Mouse (Mus musculus) intestine, postnatal 0 days (tissue): Measurements from ENCODE around the gene Wfikkn1. TPM values are rescaled to one million over a fixed set of nuclear protein-coding genes. Genes with fewer than 3 reads are reported as not detected.

Source experiments
- ATAC-seq: fragments of 200-750 bp; cut with Nextera tagmentation; 2 replicates; pipeline ENCODE4 v1.8.0; 2017; ENCODE audit warnings: mild to moderate bottlenecking, moderate TSS enrichment, moderate library complexity
- H3K27ac ChIP-seq: fragments of 300-500 bp; sonication (generic); 2 replicates; pipeline ENCODE4 v1.5.1; 2014; ENCODE audit warnings: mild to moderate bottlenecking, low read depth, low read length, moderate library complexity
- H3K27me3 ChIP-seq: fragments of 300-500 bp; sonication (generic); replicated peaks from 2 replicates; pipeline ENCODE4 v1.6.1; 2014; ENCODE audit warnings: low read length, mixed read lengths; ENCODE audit not compliant: control insufficient read depth, insufficient read depth
- H3K36me3 ChIP-seq: fragments of 300-500 bp; sonication (generic); 2 replicates; pipeline ENCODE4 v1.6.1; 2014; ENCODE audit warnings: mild to moderate bottlenecking, moderate library complexity; ENCODE audit not compliant: control insufficient read depth, insufficient read depth
- H3K4me1 ChIP-seq: fragments of 300-500 bp; sonication (generic); replicated peaks from 2 replicates; pipeline ENCODE4 v1.6.1; 2014; ENCODE audit warnings: antibody characterized with exemption, low read length, mixed read lengths; ENCODE audit not compliant: control insufficient read depth, insufficient read depth
- H3K4me2 ChIP-seq: fragments of 300-500 bp; sonication (generic); replicated peaks from 2 replicates; pipeline ENCODE4 v1.6.1; 2014; ENCODE audit warnings: low read depth, mild to moderate bottlenecking, moderate library complexity
- H3K4me3 ChIP-seq: fragments of 300-500 bp; sonication (generic); 2 replicates; pipeline ENCODE4 v1.5.1; 2014; ENCODE audit warnings: low read depth, low read length
- H3K9ac ChIP-seq: fragments of 300-500 bp; sonication (generic); 2 replicates; pipeline ENCODE4 v1.6.1; 2014; ENCODE audit warnings: mild to moderate bottlenecking, low read depth, low read length
- H3K9me3 ChIP-seq: fragments of 300-500 bp; sonication (generic); 2 replicates; pipeline ENCODE4 v1.6.1; 2016; ENCODE audit warnings: mixed run types; ENCODE audit not compliant: control insufficient read depth
- CTCF ChIP-seq: sonication (generic); IDR thresholded peaks from 2 replicates; pipeline ENCODE4 v1.5.1; 2016; ENCODE audit warnings: low read depth, mild to moderate bottlenecking, control low read depth, antibody characterized with exemption, moderate library complexity
- WGBS: fragments of 180-500 bp; shearing (Covaris S2); extraction: QIAGEN DNeasy Blood & Tissue Kit; methylation state at CpG from one replicate; pipeline ENCODE4 v1.1.7; 2014; 5-methylcytosine and 5-hydroxymethylcytosine counted together
- polyA plus RNA-seq: library from polyadenylated mRNA; unstranded; fragments of >200 nt; fragmentation: Nextera tagmentation; extraction: Ambion mirVana; gene quantifications from 2 replicates; pipeline ENCODE4 v1.2.1, GENCODE M21; 2015

Gene Wfikkn1
- polyA plus RNA-seq, 1 experiment from 2014 or later: 0.14 TPM

GRCm38 (mm10) chr17:25833291-25833663 lies 47.4 kb downstream of the Wfikkn1 start, which contains the start of gene Stub1:
Gene Stub1 (minus strand): TSS chr17:25833404.
- peak within 1 kb of the TSS; percentile 78 for H3K9ac ChIP-seq
- peaks cover 32% of the 10 kb centered on the region for H3K36me3 ChIP-seq
- H3K27me3 ChIP-seq: no peaks in the 10 kb centered on the region
- under 1% methylated on average over 24 of the region's 24 CpGs for WGBS
- 0 out of 2 replicates have a peak, but pooled peaks have one; percentile 7 for TF ChIP-seq CTCF
- no peaks in the 10 kb centered on the region for H3K9me3 ChIP-seq
- peak within 1 kb of the TSS; percentile 98 for H3K27ac ChIP-seq
- peak; percentile 78 for ATAC-seq
- H3K4me1 ChIP-seq: peaks cover 11% of the 10 kb centered on the region; the same call in 1 of the 2 replicates
- peak within 1 kb of the TSS; percentile 93 for H3K4me2 ChIP-seq
- peak within 1 kb of the TSS; percentile 76 for H3K4me3 ChIP-seq

GRCm38 (mm10) chr17:25832436-25833290 lies 48.0 kb downstream of the Wfikkn1 start:
- peak overlapping the region; percentile 78 for H3K9ac ChIP-seq
- H3K9me3 ChIP-seq: no peaks in the 10 kb centered on the region
- peaks cover 11% of the 10 kb centered on the region; the same call in 1 of the 2 replicates for H3K4me1 ChIP-seq
- peaks cover 28% of the 10 kb centered on the region for H3K36me3 ChIP-seq
- no peaks in the 10 kb centered on the region for H3K27me3 ChIP-seq
- 0 out of 2 replicates have a peak, but pooled peaks have one; percentile 14 for TF ChIP-seq CTCF
- peak; percentile 87 for ATAC-seq
- under 1% methylated on average over 72 of the region's 77 CpGs for WGBS
- H3K27ac ChIP-seq: peak overlapping the region; percentile 98
- H3K4me3 ChIP-seq: peak overlapping the region; percentile 76
- peak overlapping the region; percentile 93 for H3K4me2 ChIP-seq

DNA sequence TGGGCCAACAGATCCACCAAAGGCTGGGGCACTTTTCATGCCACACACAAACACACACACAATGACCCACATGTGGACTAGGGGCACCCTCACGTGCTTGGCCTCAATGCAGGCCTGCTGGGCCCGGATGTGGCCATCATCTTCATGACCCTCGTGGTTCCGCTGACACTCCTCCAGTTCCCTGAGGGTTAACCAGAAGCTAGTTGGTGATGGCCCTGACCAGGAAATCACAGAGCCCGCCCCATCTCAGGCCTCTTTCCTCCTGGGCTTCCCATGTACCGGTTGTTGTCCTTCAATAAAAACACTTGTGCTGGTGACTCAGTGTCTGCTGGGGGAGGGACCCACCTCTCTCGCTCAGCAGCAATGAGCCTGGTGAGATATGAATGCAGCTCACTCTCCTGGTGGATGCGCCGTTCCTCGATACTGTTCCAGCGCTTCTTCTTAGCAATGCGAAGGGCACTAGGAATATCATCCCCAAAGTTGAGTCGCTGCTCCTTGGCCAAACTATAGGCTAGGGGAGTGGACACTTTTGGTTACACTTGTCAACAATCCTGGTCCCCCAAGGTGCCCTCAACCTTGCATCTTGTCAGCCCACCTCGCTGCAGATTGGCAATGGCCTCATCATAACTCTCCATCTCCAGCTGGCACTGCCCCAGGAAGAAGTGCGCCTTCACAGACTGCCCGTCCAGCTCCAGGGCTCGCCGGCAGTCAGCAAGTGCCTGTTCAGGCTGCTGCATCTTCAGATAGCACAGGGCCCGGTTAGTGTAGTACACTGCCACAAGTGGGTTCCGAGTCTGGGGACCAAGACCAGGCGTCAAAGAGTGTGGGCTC lies 49.0 kb downstream of the Wfikkn1 start:
- Histone ChIP-seq H3K4me3 (peak overlapping the region; percentile 76), H3K27ac (peak overlapping the region; percentile 98), H3K4me2 (peak overlapping the region; percentile 93), H3K9ac (peak overlapping the region; percentile 78), H3K9me3 (no peaks in the 10 kb centered on the region), H3K4me1 (peaks cover 11% of the 10 kb centered on the region; the same call in 1 of the 2 replicates), H3K27me3 (no peaks in the 10 kb centered on the region), H3K36me3 (peaks cover 37% of the 10 kb centered on the region)
- TF ChIP-seq CTCF: no peak
- ATAC-seq: no peak
- 32% methylated on average over 21 of the region's 21 CpGs for WGBS

DNA sequence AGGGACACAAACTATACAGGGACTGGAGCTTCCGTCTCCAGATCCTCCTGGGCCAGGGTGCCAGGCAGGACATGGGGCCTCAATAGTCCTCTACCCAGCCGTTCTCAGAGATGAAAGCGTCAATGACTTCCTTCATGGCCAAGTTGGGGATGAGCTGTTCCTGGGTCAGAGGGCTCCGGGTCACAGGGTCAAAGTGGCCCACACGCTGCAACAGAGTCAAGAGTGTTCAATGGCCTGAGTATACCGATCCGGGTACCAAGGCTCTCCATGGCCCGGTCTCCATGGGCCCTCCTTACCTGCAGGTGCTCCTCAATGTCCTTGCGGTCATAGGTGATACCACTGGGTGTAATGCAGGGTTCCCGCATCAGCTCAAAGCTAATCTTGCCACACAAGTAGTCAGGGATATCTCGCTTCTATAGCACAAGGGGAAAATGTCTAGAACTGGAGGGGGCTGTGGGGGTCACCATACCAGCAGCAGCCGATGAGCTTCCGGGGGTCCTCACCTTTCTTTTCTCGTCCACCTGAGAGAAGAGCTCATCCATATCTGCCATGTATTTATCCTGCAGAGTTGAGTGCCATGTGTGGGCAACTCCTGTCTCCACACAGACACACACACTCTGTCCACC lies 49.7 kb downstream of the Wfikkn1 start:
- Histone ChIP-seq H3K4me3 (no peak overlapping the region), H3K9me3 (no peaks in the 10 kb centered on the region), H3K27me3 (no peaks in the 10 kb centered on the region), H3K27ac (peak overlapping the region; percentile 50; the same call in 1 of the 2 replicates), H3K36me3 (peaks cover 43% of the 10 kb centered on the region), H3K4me2 (peak overlapping the region; percentile 93), H3K9ac (no peak overlapping the region), H3K4me1 (peaks cover 9% of the 10 kb centered on the region; the same call in 1 of the 2 replicates)
- no peak for ATAC-seq
- WGBS: 81% methylated on average over 14 of the region's 14 CpGs
- no peak for TF ChIP-seq CTCF

DNA sequence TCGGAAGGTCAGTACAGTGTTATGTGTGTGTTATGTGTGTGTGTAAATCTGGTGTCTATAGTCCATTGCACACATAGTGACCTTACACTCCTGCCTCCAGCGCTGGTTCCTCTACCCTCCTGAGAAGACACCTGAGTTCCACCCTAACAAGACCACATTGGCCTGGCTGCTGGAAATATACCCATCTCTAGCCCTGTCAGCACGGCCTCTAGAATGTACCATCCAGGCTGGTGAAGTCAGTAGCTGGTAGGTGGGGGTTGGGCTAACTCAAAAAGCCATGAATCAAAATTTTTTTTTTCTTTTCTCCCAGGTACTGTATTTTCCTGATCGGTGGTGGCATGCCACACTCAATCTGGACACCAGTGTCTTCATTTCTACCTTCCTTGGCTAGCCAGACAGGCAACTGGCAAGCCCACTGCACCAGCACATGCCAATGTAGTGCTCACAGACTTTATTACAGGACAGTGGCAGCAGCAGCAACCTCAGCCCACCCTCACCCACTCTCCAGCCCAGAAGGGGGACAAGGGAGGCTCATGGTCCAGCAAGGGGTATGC lies 50.4 kb downstream of the Wfikkn1 start:
- Histone ChIP-seq H3K36me3 (peaks cover 37% of the 10 kb centered on the region), H3K4me1 (peaks cover 9% of the 10 kb centered on the region; the same call in 1 of the 2 replicates), H3K27ac (no peak overlapping the region), H3K27me3 (no peaks in the 10 kb centered on the region), H3K4me2 (peak overlapping the region; percentile 86), H3K9me3 (no peaks in the 10 kb centered on the region), H3K4me3 (no peak overlapping the region), H3K9ac (no peak overlapping the region)
- ATAC-seq: no peak
- 71% methylated on average over 4 of the region's 4 CpGs for WGBS
- no peak for TF ChIP-seq CTCF
